Mouse (Mus musculus): Measurements from ENCODE around the gene Oxct2b.

DNA sequence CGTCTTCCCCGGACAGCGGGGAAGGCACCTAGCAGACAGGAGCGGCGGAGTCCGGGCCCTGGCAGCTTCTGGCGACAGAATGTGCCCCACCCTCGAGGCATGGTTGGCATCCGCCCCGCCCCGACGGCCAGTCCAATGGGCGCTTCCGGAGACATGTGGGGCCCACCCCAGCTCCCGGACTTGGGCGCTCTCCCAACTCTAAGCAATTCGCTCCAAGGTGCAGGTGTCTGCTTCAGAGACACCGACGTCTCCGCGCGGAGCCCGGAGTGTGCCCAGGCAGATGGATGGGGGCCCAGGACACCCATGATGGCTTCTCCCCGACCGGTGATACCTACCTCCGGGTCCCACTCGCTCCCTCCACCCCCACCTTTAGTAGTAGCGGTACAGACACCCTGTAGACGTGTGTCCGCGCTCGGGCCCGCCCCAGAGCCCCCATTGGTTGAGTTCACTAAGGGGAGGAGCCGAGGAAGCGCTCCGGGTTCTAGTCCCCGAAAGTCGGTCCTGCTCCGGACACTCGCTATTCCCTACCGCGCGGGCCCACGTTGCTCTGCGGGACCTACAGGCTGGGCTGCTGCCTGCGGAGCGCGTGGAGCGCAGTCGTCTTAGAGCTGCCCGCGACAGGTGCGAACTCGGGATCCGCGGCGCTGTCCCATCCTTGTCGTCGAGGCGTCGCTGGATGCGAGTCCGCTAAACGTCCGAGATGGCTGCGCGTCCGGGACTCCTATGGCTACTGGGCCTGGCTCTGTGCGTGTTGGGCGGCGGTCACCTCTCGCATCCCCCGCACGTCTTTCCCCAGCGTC lies 11.2 kb upstream of the Oxct2b start, which contains the start of gene Bmp8b:
- no peak for TF ChIP-seq CTCF (IDR thresholded peaks at IDR 0.05; ENCODE audit: low read depth)
- no peak for TF ChIP-seq EP300 (optimal IDR thresholded peaks at IDR 0.05)

Measured in stomach, postnatal 0 days (tissue).